Mouse (Mus musculus): ENCODE results near the gene Fam20a. TPM values are rescaled to one million over a fixed set of nuclear protein-coding genes. Genes with fewer than 3 reads are reported as not detected.
A peak's percentile ranks its signal among the peaks of the same experiment; 100 is the strongest.
"Not testable (repeated sequence)": the region's sequence is repeated elsewhere in the genome, so short reads cannot be mapped to it uniquely, and the experiment has no call there.

Fam20a gene
- total RNA-seq, 2 experiments from 2014 or later: 4.6 to 5.8 TPM

GRCm38 (mm10) chr11:109666411-109666810 is 55.7 kb downstream of the Fam20a start:
- intact Hi-C loops (cut with DNase I): no loop called here
- no peak for DNase-seq

- DNase-seq: no peak
- intact Hi-C loops (cut with DNase I): no loop called here
Observed at GRCm38 (mm10) chr11:109665424-109665823, 56.7 kb downstream of the Fam20a start.

- DNase-seq: no peak
- intact Hi-C loops (cut with DNase I): no loop called here
Observed at GRCm38 (mm10) chr11:109664293-109664692, 57.8 kb downstream of the Fam20a start.

- DNase-seq; intact Hi-C loops (cut with DNase I): not testable (repeated sequence)
Observed at GRCm38 (mm10) chr11:109660526-109660925, 61.6 kb downstream of the Fam20a start.

GRCm38 (mm10) chr11:109656232-109656631 is 65.8 kb downstream of the Fam20a start:
- intact Hi-C loops (cut with DNase I): no loop called here
- DNase-seq: no peak

GRCm38 (mm10) chr11:109654581-109654980 is 67.5 kb downstream of the Fam20a start:
- DNase-seq: no peak
- intact Hi-C loops (cut with DNase I): no loop called here

- intact Hi-C loops (cut with DNase I): loop anchor here (1.0 kb wide), 1 partner anchor 14 kb away; no protein-coding TSS in a partner anchor
- no peak for DNase-seq
Observed at GRCm38 (mm10) chr11:109653201-109653600, 68.9 kb downstream of the Fam20a start.

GRCm38 (mm10) chr11:109652505-109652904 is 69.6 kb downstream of the Fam20a start:
- DNase-seq: no peak
- intact Hi-C loops (cut with DNase I): no loop called here

- intact Hi-C loops (cut with DNase I): loop anchor here (2.0 kb wide), 1 partner anchor 31 kb away; no protein-coding TSS in a partner anchor
Observed at GRCm38 (mm10) chr11:109651566-109652024, 70.5 kb downstream of the Fam20a start.

GRCm38 (mm10) chr11:109650788-109651565 is 71.1 kb downstream of the Fam20a start:
- intact Hi-C loops (cut with DNase I): loop anchor here (2.0 kb wide), 1 partner anchor 30 kb away; no protein-coding TSS in a partner anchor
- peak; percentile 94 to 96 for DNase-seq

More at GRCm38 (mm10) chr11:109651566-109652024, 70.5 kb downstream of the Fam20a start:
- DNase-seq: peak; percentile 37 to 46

GRCm38 (mm10) chr11:109649975-109650701 is 71.9 kb downstream of the Fam20a start:
- DNase-seq: peak; percentile 73 to 75
- intact Hi-C loops (cut with DNase I): loop anchor here (2.0 kb wide), 1 partner anchor 29 kb away; no protein-coding TSS in a partner anchor

GRCm38 (mm10) chr11:109649206-109649605 is 72.9 kb downstream of the Fam20a start, which contains the start of gene Prkar1a:
Gene Prkar1a (plus strand): TSS chr11:109649405.
- DNase-seq: no peak
- intact Hi-C loops (cut with DNase I): no loop called here

GRCm38 (mm10) chr11:109648510-109648909 is 73.6 kb downstream of the Fam20a start:
- DNase-seq: peak; percentile 50 to 56
- intact Hi-C loops (cut with DNase I): no loop called here

GRCm38 (mm10) chr11:109641498-109642222 is 80.4 kb downstream of the Fam20a start:
- peak; percentile 50 to 63 for DNase-seq
- intact Hi-C loops (cut with DNase I): no loop called here

- no peak for DNase-seq
- intact Hi-C loops (cut with DNase I): no loop called here
Observed at GRCm38 (mm10) chr11:109635871-109636395, 86.1 kb downstream of the Fam20a start.

GRCm38 (mm10) chr11:109634928-109635327 is 87.2 kb downstream of the Fam20a start:
- DNase-seq: no peak
- intact Hi-C loops (cut with DNase I): no loop called here

- peak; percentile 41 to 50 for DNase-seq
- intact Hi-C loops (cut with DNase I): no loop called here
Observed at GRCm38 (mm10) chr11:109629021-109629521, 93.0 kb downstream of the Fam20a start.

- no peak for DNase-seq
- intact Hi-C loops (cut with DNase I): no loop called here
Observed at GRCm38 (mm10) chr11:109628099-109628498, 94.0 kb downstream of the Fam20a start.

GRCm38 (mm10) chr11:109627648-109628047 is 94.4 kb downstream of the Fam20a start:
- DNase-seq: no peak
- intact Hi-C loops (cut with DNase I): no loop called here

GRCm38 (mm10) chr11:109623238-109623637 is 98.8 kb downstream of the Fam20a start:
- DNase-seq: no peak
- intact Hi-C loops (cut with DNase I): no loop called here

Data from heart, postnatal 36 days (tissue).